Comparison of ENCODE assay signal across 10 mouse cellular contexts in genomic region chr6:122627469-122628108, GRCm38 (mm10). TPM values are rescaled to one million over a fixed set of nuclear protein-coding genes. Genes with fewer than 3 reads are reported as not detected.
DNase-seq lines count a peak whose midpoint lies in the region; ATAC-seq and TF ChIP-seq lines count a peak whose summit lies in the region.
"Had no signal": no experiment of that assay in that cellular context is flagged by ENCODE, and none has a peak within 500 bp of the region (broad histone marks: within the 10 kb centered on the region; RNA-seq: fewer than 3 reads in every experiment).

No protein-coding gene starts in this region.

- in situ Hi-C loops in ES-E14 (cut with MboI; ENCODE audit: low sequenced_read_pairs in 2 of 2, unreplicated experiment in 2 of 2) = no loop called here

- peaks cover 17% of the 10 kb centered on the region; the same call in 1 of the 2 replicates for H3K27me3 ChIP-seq in heart, embryonic 10.5 days (ENCODE audit: insufficient read depth, poor library complexity, severe bottlenecking)
- 0 out of 2 replicates have a peak, but pooled peaks cover 6% of the 10 kb centered on the region for H3K27me3 ChIP-seq in hindbrain, embryonic 13.5 days

- peak overlapping the region; percentile 40; the same call in 1 of the 2 replicates for H3K4me3 ChIP-seq in heart, embryonic 10.5 days
- peak overlapping the region; percentile 0 to 52; a peak in 3 of 4 replicates for H3K4me3 ChIP-seq in ES-E14 (ENCODE audit: insufficient read depth in 1 of 2, low read depth in 1 of 2, low read length in 2 of 2, poor library complexity in 1 of 2, severe bottlenecking in 1 of 2)
- H3K4me3 ChIP-seq in hindbrain, embryonic 13.5 days = 0 out of 2 replicates have a peak overlapping the region, but pooled peaks have one; percentile 9
- peak overlapping the region; percentile 22; the same call in 1 of the 2 replicates for H3K4me3 ChIP-seq in macrophage (ENCODE audit: inconsistent target)

- no peaks in the 10 kb centered on the region for H3K79me2 ChIP-seq in macrophage (ENCODE audit: inconsistent target)

- 19% methylated on average over 20 of the region's 20 CpGs for WGBS in heart, embryonic 10.5 days
- 36% methylated on average over 20 of the region's 20 CpGs for whole genome bisulfite sequencing in hindbrain, embryonic 13.5 days
- 42% methylated on average over 20 of the region's 20 CpGs for WGBS in macrophage (ENCODE audit: missing documents)

- H3K4me2 ChIP-seq in hindbrain, embryonic 13.5 days = peak overlapping the region; percentile 30; the same call in 1 of the 2 replicates

- no peak for ATAC-seq in hindbrain, embryonic 13.5 days (ENCODE audit: low FRiP score)

- H3K9ac ChIP-seq in ES-E14 (ENCODE audit: insufficient read depth, low read depth, low read length, poor library complexity, severe bottlenecking) = peak overlapping the region; percentile 1; the same call in 1 of the 2 replicates
- H3K9ac ChIP-seq in hindbrain, embryonic 13.5 days = no peak overlapping the region

- H3K27ac ChIP-seq in heart, embryonic 10.5 days = no peak overlapping the region
- no peak overlapping the region for H3K27ac ChIP-seq in ES-E14 (ENCODE audit: insufficient read depth, low read depth, low read length, poor library complexity, severe bottlenecking)
- H3K27ac ChIP-seq in hindbrain, embryonic 13.5 days = no peak overlapping the region
- peak overlapping the region; percentile 48 for H3K27ac ChIP-seq in macrophage

- H3K36me3 ChIP-seq in heart, embryonic 10.5 days = no peaks in the 10 kb centered on the region
- H3K36me3 ChIP-seq in ES-E14 (ENCODE audit: control insufficient read depth, insufficient read depth, low read length, poor library complexity, severe bottlenecking) = no peaks in the 10 kb centered on the region
- no peaks in the 10 kb centered on the region for H3K36me3 ChIP-seq in hindbrain, embryonic 13.5 days
- H3K36me3 ChIP-seq in macrophage (ENCODE audit: inconsistent target) = no peaks in the 10 kb centered on the region

- intact Hi-C loops in heart, postnatal 10 days (cut with DNase I) = no loop called here

- no peak for DNase-seq in heart, embryonic 10.5 days (ENCODE audit: low spot score)
- no peak for DNase-seq in heart, postnatal 10 days
- no peak for DNase-seq in ES-E14 (ENCODE audit: low read depth, low spot score)
- DNase-seq in cerebellum, adult 8-10 months = no peak
- DNase-seq in right cerebral cortex, adult 18-20 months = no peak
- no peak for DNase-seq in left cerebral cortex, adult 18-20 months (ENCODE audit: low spot score in 2 of 2)
- DNase-seq: gastrocnemius, postnatal 10 days had no signal

- no peaks in the 10 kb centered on the region for H3K9me3 ChIP-seq in heart, embryonic 10.5 days
- H3K9me3 ChIP-seq in ES-E14 (ENCODE audit: control insufficient read depth, insufficient read depth, low read depth, low read length) = no peaks in the 10 kb centered on the region
- H3K9me3 ChIP-seq in hindbrain, embryonic 13.5 days = no peaks in the 10 kb centered on the region

- no peaks in the 10 kb centered on the region for H3K4me1 ChIP-seq in heart, embryonic 10.5 days
- peaks cover 0 to 6% of the 10 kb centered on the region in 2 experiments; a peak in 3 of 4 replicates for H3K4me1 ChIP-seq in ES-E14 (ENCODE audit: control insufficient read depth in 2 of 2, insufficient read depth in 2 of 2, low read length in 2 of 2, poor library complexity in 1 of 2)
- no peaks in the 10 kb centered on the region; the same call in 1 of the 2 replicates for H3K4me1 ChIP-seq in hindbrain, embryonic 13.5 days (replicated peaks)

TF ChIP-seq in ES-E14, 5 proteins besides CTCF, POLR2A, EP300 and RAD21:
- TF ChIP-seq CHD2 (IDR thresholded peaks at IDR 0.05; ENCODE audit: low read depth, low read length) (no peak), ZC3H11A (IDR thresholded peaks at IDR 0.05; ENCODE audit: borderline replicate concordance, low read depth, low read length) (no peak), MAFK (IDR thresholded peaks at IDR 0.05; ENCODE audit: insufficient read depth, low read depth, low read length) (no peak), ZNF384 (IDR thresholded peaks at IDR 0.05; ENCODE audit: low read depth, low read length) (peak; percentile 33; the same call in 1 of the 2 replicates)

RNA-seq across cellular contexts. Expression of gene Dppa3, which starts 1.4 kb away (rescaled TPM):
- polyA plus RNA-seq in heart, embryonic 10.5 days (2016; fragmentation: Nextera tagmentation; extraction: Ambion mirVana) = not detected in 2 replicates
- not detected for total RNA-seq in heart, postnatal 10 days (2021)
- total RNA-seq in ES-E14 (2012; rRNA removed) = 19.2 and 19.6 TPM in 2 replicates
- not detected in 2 replicates for polyA plus RNA-seq in hindbrain, embryonic 13.5 days (2015; fragmentation: Nextera tagmentation; extraction: Ambion mirVana)
- total RNA-seq in macrophage (2018; cell fraction: chromatin; rRNA removed) = 1 to 10 TPM in 6 of 26 experiments, not detected in 20; 1.1 to 3.8 (median 1.5) TPM
- total RNA-seq in macrophage (2018; cell fraction: cytosol; rRNA removed) = 1 to 10 TPM in 5 of 26 experiments, under 1 TPM in 20, not detected in 1; 0.29 to 1.3 (median 0.58) TPM
- 1 to 10 TPM in 15 of 26 experiments, under 1 TPM in 2, not detected in 9; 0.86 to 5.5 (median 1.8) TPM for total RNA-seq in macrophage (2018; cell fraction: nucleus; rRNA removed)
- 1.3 to 3.4 TPM (median 1.4 TPM) in 3 replicates for polyA plus RNA-seq in macrophage (2018)
- total RNA-seq in left cerebral cortex, adult 18-20 months (2021) = not detected
- total RNA-seq: gastrocnemius, postnatal 10 days had no signal
- polyA plus RNA-seq: limb, embryonic 11.5 days had no signal

RNA-seq across cellular contexts. Expression of gene Gdf3, which starts 17.7 kb away (rescaled TPM):
- polyA plus RNA-seq in heart, embryonic 10.5 days (2016; fragmentation: Nextera tagmentation; extraction: Ambion mirVana) = 0.06 and 1.1 TPM in 2 replicates
- total RNA-seq in heart, postnatal 10 days (2021) = not detected
- 155 and 219 TPM in 2 replicates for total RNA-seq in ES-E14 (2012; rRNA removed)
- 0.08 TPM in 1 of 2 replicates, not detected in the other for polyA plus RNA-seq in hindbrain, embryonic 13.5 days (2015; fragmentation: Nextera tagmentation; extraction: Ambion mirVana)
- 10 to 100 TPM in 2 of 26 experiments, 1 to 10 TPM in 24; 1.8 to 12.0 (median 4.9) TPM for total RNA-seq in macrophage (2018; cell fraction: chromatin; rRNA removed)
- 10 to 100 TPM; 10.5 to 25.7 (median 18.3) TPM for total RNA-seq in macrophage (2018; cell fraction: cytosol; rRNA removed)
- total RNA-seq in macrophage (2018; cell fraction: nucleus; rRNA removed) = 10 to 100 TPM in 25 of 26 experiments, 1 to 10 TPM in 1; 5.4 to 27.0 (median 20.6) TPM
- polyA plus RNA-seq in macrophage (2018) = 23.1 to 29.1 TPM (median 26.4 TPM) in 3 replicates
- not detected for total RNA-seq in left cerebral cortex, adult 18-20 months (2021)
- total RNA-seq: gastrocnemius, postnatal 10 days had no signal

RNA-seq across cellular contexts. Expression of gene Apobec1, which starts 25.3 kb away (rescaled TPM):
- 0.43 and 0.64 TPM in 2 replicates for polyA plus RNA-seq in heart, embryonic 10.5 days (2016; fragmentation: Nextera tagmentation; extraction: Ambion mirVana)
- total RNA-seq in heart, postnatal 10 days (2021) = 1 to 10 TPM; 6.4 to 6.9 TPM
- total RNA-seq in ES-E14 (2012; rRNA removed) = 5.9 and 8.8 TPM in 2 replicates
- polyA plus RNA-seq in hindbrain, embryonic 13.5 days (2015; fragmentation: Nextera tagmentation; extraction: Ambion mirVana) = 1.5 and 2.5 TPM in 2 replicates
- 1,000 to 10,000 TPM in 17 of 26 experiments, 100 to 1,000 TPM in 9; 315 to 2,085 (median 1,261) TPM for total RNA-seq in macrophage (2018; cell fraction: chromatin; rRNA removed)
- total RNA-seq in macrophage (2018; cell fraction: cytosol; rRNA removed) = 100 to 1,000 TPM; 233 to 622 (median 484) TPM
- total RNA-seq in macrophage (2018; cell fraction: nucleus; rRNA removed) = 1,000 to 10,000 TPM in 12 of 26 experiments, 100 to 1,000 TPM in 14; 360 to 1,596 (median 951) TPM
- 444 to 687 TPM (median 596 TPM) in 3 replicates for polyA plus RNA-seq in macrophage (2018)
- total RNA-seq in left cerebral cortex, adult 18-20 months (2021) = 1 to 10 TPM; 1.2 to 1.7 TPM

Comparison
In these comparisons a context has a peak if more than half of its experiments do, and no peak if none do; other contexts are left out.
1. RNA of gene Dppa3, which starts 1.4 kb away (total RNA-seq): 19.2 to 19.6 TPM in ES-E14; not detected in heart, postnatal 10 days and not detected in left cerebral cortex, adult 18-20 months; every median in the first group is over 10 times any median in the second.
2. RNA of gene Gdf3, which starts 17.7 kb away (total RNA-seq): 155 to 219 TPM in ES-E14; not detected in heart, postnatal 10 days and not detected in left cerebral cortex, adult 18-20 months; every median in the first group is over 100 times any median in the second.
3. Peak in every context shown above with its lines, with median percentiles within 50 percentile points of each other: H3K4me3 ChIP-seq.